Mouse (Mus musculus): ENCODE measurements around the gene P2rx6. TPM values are rescaled to one million over a fixed set of nuclear protein-coding genes. Genes with fewer than 3 reads are reported as not detected.

P2rx6 gene
- polyA plus RNA-seq, 1 experiment from 2014 or later = 1.6 TPM

DNA sequence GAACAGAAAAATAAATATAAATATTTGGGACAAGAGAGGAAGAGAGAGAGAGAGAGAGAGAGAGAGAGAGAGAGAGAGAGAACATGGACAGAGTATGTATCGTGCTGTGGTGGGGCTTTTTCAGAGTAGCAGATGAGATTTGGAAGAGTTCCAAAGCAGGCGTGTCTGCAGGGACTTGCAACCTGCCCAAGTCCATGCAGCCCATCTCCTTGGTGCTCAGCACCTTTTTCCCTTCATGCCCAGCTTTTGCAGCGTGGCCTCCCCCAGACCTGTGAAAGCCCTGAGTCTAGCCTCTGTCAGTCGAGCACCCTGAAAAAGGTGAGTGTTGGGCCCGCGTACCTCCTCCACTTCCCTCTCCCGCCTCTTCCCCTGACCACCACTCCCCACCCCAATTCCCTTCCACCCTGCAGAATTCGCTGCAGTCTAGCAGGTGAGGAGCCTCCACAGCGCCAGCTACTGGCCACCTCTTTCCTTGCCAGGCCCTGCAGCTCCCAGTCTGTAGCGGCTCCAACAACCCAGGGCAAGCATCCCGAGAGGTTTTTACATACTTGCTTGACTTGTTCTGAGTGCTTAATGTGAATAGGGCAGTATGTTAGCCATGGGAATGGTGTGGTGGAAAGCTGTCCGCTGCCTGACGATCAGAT lies 56.4 kb downstream of the P2rx6 start:
- ATAC-seq = peak; percentile 45; the same call in 1 of the 2 replicates
- 18% methylated on average over 13 of the region's 13 CpGs for WGBS
- no peak overlapping the region for H3K4me2 ChIP-seq (ENCODE audit: low read length)

DNA sequence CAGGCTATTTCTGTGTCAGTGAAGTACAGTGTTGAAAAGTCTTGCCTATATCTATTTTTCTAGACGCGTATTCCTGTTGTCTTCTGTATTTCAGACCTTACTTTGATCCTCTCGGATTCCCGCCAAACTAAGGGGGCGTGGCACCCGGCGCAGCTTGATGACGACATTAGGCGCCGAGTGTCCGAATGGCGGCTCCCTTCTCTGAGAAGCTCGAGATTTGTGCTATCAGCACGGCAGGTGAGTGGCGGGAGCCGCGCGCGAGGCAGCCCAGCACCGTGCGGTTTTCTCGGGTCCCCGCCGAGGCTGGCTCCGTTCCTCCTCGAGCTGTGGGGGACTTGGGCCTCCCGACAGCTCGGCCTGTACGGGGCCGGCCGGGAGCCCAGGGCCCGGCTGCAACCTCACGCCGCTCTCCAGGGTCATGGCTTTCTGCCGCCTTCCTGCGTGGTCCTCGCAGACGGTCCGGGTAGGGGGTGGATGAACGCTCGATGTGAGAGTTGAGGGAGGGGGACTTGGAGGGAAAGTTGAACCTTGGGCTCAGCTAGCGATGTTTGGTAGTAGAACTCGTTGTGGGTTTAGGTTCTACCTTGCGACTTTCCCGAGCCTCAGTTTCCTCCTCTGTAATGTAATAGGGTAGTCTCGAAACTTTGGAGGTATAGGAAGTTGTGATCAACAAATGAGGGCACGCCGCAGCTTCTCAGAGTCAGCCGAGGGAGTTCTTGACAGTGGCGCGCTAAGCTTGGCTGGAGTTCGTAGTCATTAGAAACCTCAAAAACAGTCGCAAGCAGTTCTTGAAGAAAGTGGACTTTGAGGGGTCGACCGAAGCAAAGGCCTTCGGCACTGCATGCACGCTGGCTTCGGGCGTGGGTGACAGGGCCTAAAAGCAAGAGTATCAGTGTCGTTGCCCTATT lies 57.8 kb downstream of the P2rx6 start, which contains the start of gene Smpd4:
TSS of gene Smpd4 (plus strand) at position 157 of the 908 bp plus-strand sequence.
- peak within 1 kb of the TSS; percentile 84 for H3K4me3 ChIP-seq (replicated peaks; ENCODE audit: low read length)
- H3K4me2 ChIP-seq (ENCODE audit: low read length) = peak within 1 kb of the TSS; percentile 89
- H3K36me3 ChIP-seq (ENCODE audit: control insufficient read depth, insufficient read depth) = 0 out of 2 replicates have a peak, but pooled peaks cover 3% of the 10 kb centered on the region
- H3K27ac ChIP-seq (ENCODE audit: low read length) = no peak within 1 kb of the TSS
- ATAC-seq = peak; percentile 84
- no peaks in the 10 kb centered on the region for H3K9me3 ChIP-seq (ENCODE audit: control insufficient read depth, low read length)
- H3K9ac ChIP-seq (replicated peaks; ENCODE audit: low read depth, low read length) = peak within 1 kb of the TSS; percentile 83
- no peaks in the 10 kb centered on the region for H3K27me3 ChIP-seq (replicated peaks; ENCODE audit: control insufficient read depth, insufficient read depth, low read length)
- 2% methylated on average over 60 of the region's 60 CpGs for WGBS
- H3K4me1 ChIP-seq (replicated peaks; ENCODE audit: control insufficient read depth, insufficient read depth, low read length) = peaks cover 15% of the 10 kb centered on the region

More for the DNA sequence above, 56.4 kb downstream of the P2rx6 start:
- Histone ChIP-seq H3K27me3 (replicated peaks; ENCODE audit: control insufficient read depth, insufficient read depth, low read length) (no peaks in the 10 kb centered on the region), H3K4me1 (replicated peaks; ENCODE audit: control insufficient read depth, insufficient read depth, low read length) (peaks cover 15% of the 10 kb centered on the region), H3K27ac (ENCODE audit: low read length) (no peak overlapping the region), H3K9ac (replicated peaks; ENCODE audit: low read depth, low read length) (no peak overlapping the region), H3K36me3 (ENCODE audit: control insufficient read depth, insufficient read depth) (0 out of 2 replicates have a peak, but pooled peaks cover 3% of the 10 kb centered on the region), H3K9me3 (ENCODE audit: control insufficient read depth, low read length) (no peaks in the 10 kb centered on the region), H3K4me3 (replicated peaks; ENCODE audit: low read length) (no peak overlapping the region)

DNA sequence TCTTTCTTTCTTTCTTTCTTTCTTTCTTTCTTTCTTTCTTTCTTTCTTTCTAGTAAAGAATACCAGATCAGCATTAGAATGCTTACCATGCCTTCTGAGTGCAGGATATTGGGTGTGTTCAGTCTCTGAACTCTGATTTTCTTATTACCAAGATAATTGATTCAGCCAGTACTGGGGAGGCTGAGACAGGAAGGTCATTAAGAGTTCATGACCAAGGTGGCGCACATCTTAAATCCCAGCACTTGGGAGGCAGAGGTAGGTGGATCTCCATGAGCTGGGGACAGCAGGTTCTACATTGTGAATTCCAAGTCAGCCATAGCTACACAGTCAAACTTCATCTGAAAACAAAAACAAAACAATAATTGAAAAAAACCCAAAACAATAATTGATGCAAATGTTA lies 60.3 kb downstream of the P2rx6 start:
- Histone ChIP-seq H3K9ac (replicated peaks; ENCODE audit: low read depth, low read length) (no peak overlapping the region), H3K4me3 (replicated peaks; ENCODE audit: low read length) (no peak overlapping the region), H3K27ac (ENCODE audit: low read length) (no peak overlapping the region), H3K36me3 (ENCODE audit: control insufficient read depth, insufficient read depth) (peaks cover 6% of the 10 kb centered on the region), H3K4me1 (replicated peaks; ENCODE audit: control insufficient read depth, insufficient read depth, low read length) (peaks cover 15% of the 10 kb centered on the region), H3K27me3 (replicated peaks; ENCODE audit: control insufficient read depth, insufficient read depth, low read length) (no peaks in the 10 kb centered on the region), H3K9me3 (ENCODE audit: control insufficient read depth, low read length) (no peaks in the 10 kb centered on the region), H3K4me2 (ENCODE audit: low read length) (no peak overlapping the region)
- no peak for ATAC-seq
- WGBS = 96% methylated on average over 1 of the region's 1 CpGs

DNA sequence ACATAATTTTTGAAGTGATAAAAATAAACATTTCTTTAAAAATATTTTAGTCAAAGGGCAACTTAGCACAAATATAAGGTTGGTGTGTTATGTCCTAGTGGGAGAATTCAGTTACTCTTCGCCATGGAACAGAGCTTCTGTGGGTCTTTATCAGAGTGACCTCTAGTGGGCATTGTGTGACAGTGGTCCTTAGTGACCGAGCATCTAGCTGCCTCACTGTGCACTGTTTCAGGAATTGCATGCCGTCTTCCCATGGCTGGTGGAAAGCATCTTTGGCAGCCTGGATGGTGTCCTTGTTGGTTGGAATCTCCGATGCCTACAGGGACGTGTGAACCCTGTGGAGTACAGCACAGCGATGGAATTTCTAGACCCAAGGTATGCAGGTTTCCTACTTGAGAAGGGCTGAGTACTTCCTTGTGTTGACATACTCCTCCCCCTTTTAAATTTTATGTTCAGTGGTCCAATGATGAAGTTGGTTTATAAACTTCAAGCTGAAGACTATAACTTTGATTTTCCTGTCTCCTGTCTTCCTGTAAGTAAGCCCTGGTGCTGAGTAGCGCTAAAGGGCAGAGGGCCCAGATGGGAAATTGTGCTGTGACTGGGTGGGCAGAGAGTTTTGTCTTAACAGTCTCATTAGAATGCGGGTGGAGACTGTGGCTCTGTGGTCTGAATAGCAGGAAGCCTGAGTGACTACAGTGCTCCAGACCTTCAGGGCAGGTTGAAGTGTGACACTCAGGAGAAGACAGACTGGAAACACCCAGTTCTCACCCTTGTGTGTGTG lies 64.0 kb downstream of the P2rx6 start:
- Histone ChIP-seq H3K27ac (ENCODE audit: low read length) (no peak overlapping the region), H3K36me3 (ENCODE audit: control insufficient read depth, insufficient read depth) (peaks cover 23% of the 10 kb centered on the region), H3K27me3 (replicated peaks; ENCODE audit: control insufficient read depth, insufficient read depth, low read length) (no peaks in the 10 kb centered on the region), H3K4me2 (ENCODE audit: low read length) (no peak overlapping the region), H3K4me1 (replicated peaks; ENCODE audit: control insufficient read depth, insufficient read depth, low read length) (no peaks in the 10 kb centered on the region), H3K4me3 (replicated peaks; ENCODE audit: low read length) (no peak overlapping the region), H3K9me3 (ENCODE audit: control insufficient read depth, low read length) (no peaks in the 10 kb centered on the region), H3K9ac (replicated peaks; ENCODE audit: low read depth, low read length) (no peak overlapping the region)
- 69% methylated on average over 8 of the region's 8 CpGs for WGBS
- peak; percentile 55; the same call in 1 of the 2 replicates for ATAC-seq

DNA sequence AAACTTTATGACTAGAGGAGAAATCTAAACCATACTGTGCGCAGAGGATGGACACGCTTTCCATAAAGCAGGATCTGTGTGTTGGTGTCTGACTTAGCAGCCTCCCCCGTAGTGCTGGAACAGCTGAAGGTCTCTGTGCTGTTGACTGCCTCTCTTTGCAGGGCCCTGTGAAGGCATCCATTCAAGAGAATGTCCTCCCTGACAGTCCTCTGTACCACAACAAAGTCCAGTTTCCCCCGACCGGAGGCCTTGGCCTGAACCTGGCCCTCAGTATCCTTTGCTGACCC lies 64.5 kb downstream of the P2rx6 start:
- Histone ChIP-seq H3K27ac (ENCODE audit: low read length) (no peak overlapping the region), H3K4me3 (replicated peaks; ENCODE audit: low read length) (no peak overlapping the region), H3K36me3 (ENCODE audit: control insufficient read depth, insufficient read depth) (peaks cover 26% of the 10 kb centered on the region), H3K27me3 (replicated peaks; ENCODE audit: control insufficient read depth, insufficient read depth, low read length) (no peaks in the 10 kb centered on the region), H3K4me2 (ENCODE audit: low read length) (no peak overlapping the region), H3K4me1 (replicated peaks; ENCODE audit: control insufficient read depth, insufficient read depth, low read length) (no peaks in the 10 kb centered on the region), H3K9ac (replicated peaks; ENCODE audit: low read depth, low read length) (no peak overlapping the region), H3K9me3 (ENCODE audit: control insufficient read depth, low read length) (no peaks in the 10 kb centered on the region)
- WGBS = 98% methylated on average over 5 of the region's 5 CpGs
- no peak for ATAC-seq

Other genes starting within 250 kb of the P2rx6 start
- 1.4 and 2.1 TPM in 2 replicates for gene Serpind1, start 230.5 kb upstream of the P2rx6 start, polyA plus RNA-seq (2015; fragmentation: Nextera tagmentation; extraction: Ambion mirVana)
- 25.4 and 31.8 TPM in 2 replicates for gene Snap29, start 155.9 kb upstream of the P2rx6 start, polyA plus RNA-seq (2015; fragmentation: Nextera tagmentation; extraction: Ambion mirVana)
- gene Pi4ka, start 155.6 kb upstream of the P2rx6 start, polyA plus RNA-seq (2015; fragmentation: Nextera tagmentation; extraction: Ambion mirVana) = 67.4 and 70.4 TPM in 2 replicates
- 104 and 122 TPM in 2 replicates for gene Crkl, start 109.9 kb upstream of the P2rx6 start, polyA plus RNA-seq (2015; fragmentation: Nextera tagmentation; extraction: Ambion mirVana)
- 9.5 and 12.6 TPM in 2 replicates for gene Aifm3, start 72.3 kb upstream of the P2rx6 start, polyA plus RNA-seq (2015; fragmentation: Nextera tagmentation; extraction: Ambion mirVana)
- 130 and 150 TPM in 2 replicates for gene Lztr1, start 53.2 kb upstream of the P2rx6 start, polyA plus RNA-seq (2015; fragmentation: Nextera tagmentation; extraction: Ambion mirVana)
- 66.3 and 66.5 TPM in 2 replicates for gene Thap7, start 30.7 kb upstream of the P2rx6 start, polyA plus RNA-seq (2015; fragmentation: Nextera tagmentation; extraction: Ambion mirVana)
- gene Lrrc74b, start 638 bp upstream of the P2rx6 start, polyA plus RNA-seq (2015; fragmentation: Nextera tagmentation; extraction: Ambion mirVana) = 0.38 and 1.0 TPM in 2 replicates
- gene Slc7a4, start 21.3 kb downstream of the P2rx6 start, polyA plus RNA-seq (2015; fragmentation: Nextera tagmentation; extraction: Ambion mirVana) = 35.0 and 44.5 TPM in 2 replicates
- 33.4 and 38.3 TPM in 2 replicates for gene Smpd4, start 57.5 kb downstream of the P2rx6 start, polyA plus RNA-seq (2015; fragmentation: Nextera tagmentation; extraction: Ambion mirVana)
- gene Ccdc74a, start 84.6 kb downstream of the P2rx6 start, polyA plus RNA-seq (2015; fragmentation: Nextera tagmentation; extraction: Ambion mirVana) = 5.5 and 7.7 TPM in 2 replicates
- gene Med15, start 171.0 kb downstream of the P2rx6 start, polyA plus RNA-seq (2015; fragmentation: Nextera tagmentation; extraction: Ambion mirVana) = 41.9 and 50.1 TPM in 2 replicates
- 76.1 and 89.5 TPM in 2 replicates for gene Klhl22, start 197.7 kb downstream of the P2rx6 start, polyA plus RNA-seq (2015; fragmentation: Nextera tagmentation; extraction: Ambion mirVana)
- gene Scarf2, start 235.4 kb downstream of the P2rx6 start, polyA plus RNA-seq (2015; fragmentation: Nextera tagmentation; extraction: Ambion mirVana) = 0.99 and 1.4 TPM in 2 replicates

Measured in forebrain, embryonic 16.5 days (tissue).